Mouse (Mus musculus) gonadal fat pad, adult 2 months (tissue): ENCODE measurements around the gene Itpk1. TPM values are rescaled to one million over a fixed set of nuclear protein-coding genes. Genes with fewer than 3 reads are reported as not detected.

Experiments used
- DNase-seq: peaks from one replicate; pipeline ENCODE4 v3.0.0-alpha.2; 2012; ENCODE audit warnings: low read depth
- polyA plus RNA-seq: library from polyadenylated mRNA; depleted of rRNA; stranded (reverse); fragments of >200 nt; gene quantifications from 2 replicates; pipeline ENCODE4 v1.2.3, GENCODE M21; 2012

Itpk1 gene
- polyA plus RNA-seq, 1 experiment, result 81.2 TPM

GRCm38 (mm10) chr12:102625717-102626116 is 79.0 kb downstream of the Itpk1 start:
- DNase-seq, result no peak

- no peak for DNase-seq
Observed at GRCm38 (mm10) chr12:102625118-102625517, 79.6 kb downstream of the Itpk1 start.

GRCm38 (mm10) chr12:102623827-102624226 is 80.9 kb downstream of the Itpk1 start:
- no peak for DNase-seq

- no peak for DNase-seq
Observed at GRCm38 (mm10) chr12:102622302-102622842, 82.4 kb downstream of the Itpk1 start.

GRCm38 (mm10) chr12:102621811-102622210 is 82.9 kb downstream of the Itpk1 start:
- no peak for DNase-seq

GRCm38 (mm10) chr12:102621205-102621604 is 83.5 kb downstream of the Itpk1 start:
- DNase-seq, result no peak

- DNase-seq, result no peak
Observed at GRCm38 (mm10) chr12:102619908-102620307, 84.8 kb downstream of the Itpk1 start.

GRCm38 (mm10) chr12:102618085-102618484 is 86.6 kb downstream of the Itpk1 start:
- DNase-seq, result no peak

- no peak for DNase-seq
Observed at GRCm38 (mm10) chr12:102616843-102617519, 87.7 kb downstream of the Itpk1 start.

GRCm38 (mm10) chr12:102616201-102616600 is 88.5 kb downstream of the Itpk1 start:
- no peak for DNase-seq

GRCm38 (mm10) chr12:102613411-102613810 is 91.3 kb downstream of the Itpk1 start:
- DNase-seq, result no peak

GRCm38 (mm10) chr12:102612431-102612830 is 92.3 kb downstream of the Itpk1 start:
- no peak for DNase-seq

- DNase-seq, result no peak
Observed at GRCm38 (mm10) chr12:102610927-102611326, 93.8 kb downstream of the Itpk1 start.

- no peak for DNase-seq
Observed at GRCm38 (mm10) chr12:102607808-102608517, 96.8 kb downstream of the Itpk1 start.

- DNase-seq, result no peak
Observed at GRCm38 (mm10) chr12:102607066-102607465, 97.7 kb downstream of the Itpk1 start.

- DNase-seq, result no peak
Observed at GRCm38 (mm10) chr12:102605607-102606006, 99.1 kb downstream of the Itpk1 start.

GRCm38 (mm10) chr12:102602255-102603041 is 102.3 kb downstream of the Itpk1 start:
- DNase-seq, result no peak

- no peak for DNase-seq
Observed at GRCm38 (mm10) chr12:102601847-102602246, 102.9 kb downstream of the Itpk1 start.

GRCm38 (mm10) chr12:102600345-102600744 is 104.4 kb downstream of the Itpk1 start:
- peak; percentile 70 for DNase-seq

GRCm38 (mm10) chr12:102599801-102600200 is 104.9 kb downstream of the Itpk1 start:
- DNase-seq, result no peak

GRCm38 (mm10) chr12:102598535-102598934 is 106.2 kb downstream of the Itpk1 start:
- no peak for DNase-seq

GRCm38 (mm10) chr12:102597466-102597865 is 107.3 kb downstream of the Itpk1 start:
- no peak for DNase-seq
